Mouse (Mus musculus) G1E (cell line): ENCODE results near the gene Mfsd13b. TPM values are rescaled to one million over a fixed set of nuclear protein-coding genes. Genes with fewer than 3 reads are reported as not detected.

Experiments used
- ATAC-seq: 2 replicates; pipeline ENCODE4 v1.8.0; 2016; ENCODE audit warnings: mild to moderate bottlenecking; ENCODE audit not compliant: insufficient number of reproducible peaks, poor library complexity, low FRiP score, severe bottlenecking; ENCODE audit errors: extremely low read depth
- DNase-seq: peaks from one replicate; pipeline ENCODE4 v3.0.0; 2012; ENCODE audit warnings: low spot score
- H3K27me3 ChIP-seq: 2 replicates; pipeline ENCODE4 v1.6.1; 2012; ENCODE audit warnings: mild to moderate bottlenecking, low read length, inconsistent platforms; ENCODE audit not compliant: insufficient read depth
- H3K36me3 ChIP-seq: replicated peaks from 2 replicates; pipeline ENCODE3; 2012; ENCODE audit warnings: mild to moderate bottlenecking, inconsistent platforms
- H3K4me1 ChIP-seq: 2 replicates; pipeline ENCODE4 v1.6.1; 2012; ENCODE audit warnings: low read depth, low read length, inconsistent platforms, mixed read lengths; ENCODE audit not compliant: insufficient read depth
- H3K4me3 ChIP-seq: 2 replicates; pipeline ENCODE4 v1.5.1; 2012; ENCODE audit warnings: low read depth, mild to moderate bottlenecking, inconsistent platforms, low read length, moderate library complexity, mixed read lengths
- H3K9me3 ChIP-seq: replicated peaks from 2 replicates; pipeline ENCODE4 v1.6.1; 2012; ENCODE audit warnings: inconsistent platforms
- CTCF ChIP-seq: IDR thresholded peaks from 2 replicates; pipeline ENCODE4 v1.5.1; 2012; ENCODE audit warnings: low read depth, low read length, inconsistent platforms, mixed read lengths
- GATA1 ChIP-seq: IDR thresholded peaks from 2 replicates; pipeline ENCODE4 v1.6.1; 2012; ENCODE audit warnings: borderline replicate concordance, low read length, inconsistent platforms, mixed read lengths
- GATA2 ChIP-seq: IDR thresholded peaks from 2 replicates; pipeline ENCODE4 v1.6.1; 2012; ENCODE audit warnings: low read depth, low read length, inconsistent platforms, borderline replicate concordance
- POLR2AphosphoS5 ChIP-seq: IDR thresholded peaks from 2 replicates; pipeline ENCODE4 v1.6.1; 2012; ENCODE audit warnings: low read depth, low read length, inconsistent platforms; ENCODE audit not compliant: insufficient replicate concordance
- TAL1 ChIP-seq: conservative IDR thresholded peaks from 2 replicates; pipeline ENCODE4 v1.6.1; 2012; ENCODE audit warnings: low read depth, low read length, inconsistent platforms, mixed read lengths
- polyA plus RNA-seq: library from polyadenylated mRNA; stranded (reverse); fragments of >175 nt; gene quantifications from 2 replicates; pipeline ENCODE4 v1.2.3, GENCODE M21; 2012
- total RNA-seq, 2 experiments: library from RNA; stranded (forward) in 1 of 2; stranded (reverse) in 1 of 2; fragments of 200-1000 nt in 1 of 2; fragments of >200 nt in 1 of 2; fragmentation: Nextera tagmentation in 1 of 2; gene quantifications; 2 replicates each; pipeline ENCODE4 v1.2.3; 2014 to 2017

The Mfsd13b gene
- total and polyA plus RNA-seq, 3 experiments: 0.38 to 4.5 TPM; not detected in 1

- DNase-seq (peak; percentile 17), ATAC-seq (no peak)
- Histone ChIP-seq H3K27me3 (peaks cover 3% of the 10 kb centered on the region; the same call in 1 of the 2 replicates), H3K4me1 (peaks cover 51% of the 10 kb centered on the region), H3K4me3 (peak overlapping the region; percentile 88), H3K9me3 (no peaks in the 10 kb centered on the region), H3K36me3 (peaks cover 4% of the 10 kb centered on the region)
- TF ChIP-seq TAL1 (no peak), GATA2 (no peak), CTCF (no peak), GATA1 (no peak), POLR2AphosphoS5 (no peak)
These were observed 1.1 kb upstream of the Mfsd13b start for GRCm38 (mm10) chr7:120980931-120981924.

GRCm38 (mm10) chr7:120982968-120983367 lies 659 bp downstream of the Mfsd13b start:
- ATAC-seq (no peak), DNase-seq (no peak)
- Histone ChIP-seq H3K4me3 (peak overlapping the region; percentile 88), H3K27me3 (peaks cover 5% of the 10 kb centered on the region; the same call in 1 of the 2 replicates), H3K4me1 (peaks cover 49% of the 10 kb centered on the region), H3K9me3 (no peaks in the 10 kb centered on the region), H3K36me3 (peaks cover 3% of the 10 kb centered on the region)
- no peak for TF ChIP-seq TAL1
- TF ChIP-seq GATA1: no peak
- no peak for TF ChIP-seq CTCF
- TF ChIP-seq POLR2AphosphoS5: no peak
- TF ChIP-seq GATA2: no peak

GRCm38 (mm10) chr7:120991191-120991590 lies 8.9 kb downstream of the Mfsd13b start:
- H3K36me3 ChIP-seq: no peaks in the 10 kb centered on the region
- DNase-seq (no peak), ATAC-seq (no peak)
- H3K27me3 ChIP-seq: peaks cover 27% of the 10 kb centered on the region
- H3K4me3 ChIP-seq: no peak overlapping the region
- TF ChIP-seq CTCF: no peak
- TF ChIP-seq POLR2AphosphoS5: no peak
- TF ChIP-seq TAL1: no peak
- TF ChIP-seq GATA1: no peak
- no peak for TF ChIP-seq GATA2
- H3K4me1 ChIP-seq: no peaks in the 10 kb centered on the region
- H3K9me3 ChIP-seq: peaks cover 3% of the 10 kb centered on the region; the same call in 1 of the 2 replicates

- Histone ChIP-seq H3K4me1 (no peaks in the 10 kb centered on the region), H3K36me3 (no peaks in the 10 kb centered on the region), H3K27me3 (peaks cover 17% of the 10 kb centered on the region), H3K4me3 (no peak overlapping the region), H3K9me3 (no peaks in the 10 kb centered on the region)
- ATAC-seq: no peak
- no peak for DNase-seq
- TF ChIP-seq TAL1 (no peak), CTCF (no peak), GATA1 (no peak), POLR2AphosphoS5 (no peak), GATA2 (no peak)
These were observed 16.8 kb downstream of the Mfsd13b start for GRCm38 (mm10) chr7:120999021-120999530.

- Histone ChIP-seq H3K27me3 (peaks cover 12% of the 10 kb centered on the region; the same call in 1 of the 2 replicates), H3K4me3 (no peak overlapping the region), H3K9me3 (no peaks in the 10 kb centered on the region), H3K36me3 (no peaks in the 10 kb centered on the region), H3K4me1 (no peaks in the 10 kb centered on the region)
- no peak for ATAC-seq
- no peak for DNase-seq
- TF ChIP-seq GATA2 (no peak), TAL1 (no peak), GATA1 (no peak), CTCF (no peak), POLR2AphosphoS5 (no peak)
These were observed 17.9 kb downstream of the Mfsd13b start for GRCm38 (mm10) chr7:121000065-121000822.

- H3K36me3 ChIP-seq: no peaks in the 10 kb centered on the region
- TF ChIP-seq GATA1 (no peak), GATA2 (no peak), TAL1 (no peak), POLR2AphosphoS5 (no peak), CTCF (no peak)
- H3K27me3 ChIP-seq: peaks cover 18% of the 10 kb centered on the region
- no peaks in the 10 kb centered on the region for H3K9me3 ChIP-seq
- no peaks in the 10 kb centered on the region for H3K4me1 ChIP-seq
- no peak overlapping the region for H3K4me3 ChIP-seq
- DNase-seq (no peak), ATAC-seq (no peak)
These were observed 19.6 kb downstream of the Mfsd13b start for GRCm38 (mm10) chr7:121001879-121002278.
